16 mouse cellular contexts compared by ENCODE assay signal in the genomic region with DNA sequence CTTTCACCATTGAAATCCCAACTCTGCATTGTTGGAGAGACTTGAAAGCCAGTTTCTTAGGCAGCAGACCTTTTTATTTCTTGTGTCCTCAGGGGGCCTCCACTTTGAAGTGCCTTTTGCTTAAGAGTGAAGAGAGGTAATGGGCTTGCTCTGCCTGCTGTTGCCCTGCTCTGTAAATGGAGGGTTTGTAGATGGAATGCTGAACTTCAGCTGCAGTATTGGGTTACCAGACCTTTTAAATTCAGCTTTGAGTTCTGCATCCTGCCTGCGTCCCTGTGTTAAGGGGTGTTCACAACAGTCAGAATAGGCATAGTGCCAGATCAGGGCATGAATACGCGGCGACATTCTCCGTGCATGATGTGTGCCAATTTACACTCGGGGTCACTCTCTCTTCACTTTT.
DNase-seq lines count a peak whose midpoint lies in the region; ATAC-seq and TF ChIP-seq lines count a peak whose summit lies in the region.
"Had no signal": no experiment of that assay in that cellular context is flagged by ENCODE, and none has a peak within 500 bp of the region (broad histone marks: within the 10 kb centered on the region; RNA-seq: fewer than 3 reads in every experiment).

No protein-coding gene starts in this region.

- intact Hi-C loops in gastrocnemius, adult 2 months (cut with DNase I) = no loop called here

- H3K4me1 ChIP-seq in intestine, embryonic 14.5 days (replicated peaks; ENCODE audit: control insufficient read depth, insufficient read depth, low read length) = no peaks in the 10 kb centered on the region
- H3K4me1 ChIP-seq in intestine, embryonic 16.5 days (ENCODE audit: control insufficient read depth, insufficient read depth, low read length) = no peaks in the 10 kb centered on the region
- H3K4me1 ChIP-seq in embryonic facial prominence, embryonic 13.5 days = peaks cover 16% of the 10 kb centered on the region
- H3K4me1 ChIP-seq in forebrain, postnatal 0 days (ENCODE audit: insufficient read depth) = no peaks in the 10 kb centered on the region
- H3K4me1 ChIP-seq: heart, embryonic 15.5 days; kidney, embryonic 15.5 days had no signal

- no peaks in the 10 kb centered on the region for H3K36me3 ChIP-seq in intestine, embryonic 14.5 days (ENCODE audit: control insufficient read depth, insufficient read depth, low read length)
- no peaks in the 10 kb centered on the region for H3K36me3 ChIP-seq in intestine, embryonic 16.5 days (ENCODE audit: control insufficient read depth, insufficient read depth, low read length)
- no peaks in the 10 kb centered on the region for H3K36me3 ChIP-seq in embryonic facial prominence, embryonic 13.5 days
- H3K36me3 ChIP-seq in forebrain, postnatal 0 days (ENCODE audit: insufficient read depth) = no peaks in the 10 kb centered on the region
- H3K36me3 ChIP-seq: G1E; heart, embryonic 15.5 days; kidney, embryonic 15.5 days had no signal

- no peaks in the 10 kb centered on the region for H3K27me3 ChIP-seq in intestine, embryonic 14.5 days (replicated peaks; ENCODE audit: control insufficient read depth, insufficient read depth, low read length)
- H3K27me3 ChIP-seq in intestine, embryonic 16.5 days (replicated peaks; ENCODE audit: control insufficient read depth, insufficient read depth, low read length) = no peaks in the 10 kb centered on the region
- no peaks in the 10 kb centered on the region for H3K27me3 ChIP-seq in embryonic facial prominence, embryonic 13.5 days
- H3K27me3 ChIP-seq in forebrain, postnatal 0 days (ENCODE audit: insufficient read depth, low read length) = no peaks in the 10 kb centered on the region
- H3K27me3 ChIP-seq: heart, embryonic 15.5 days; kidney, embryonic 15.5 days had no signal

- TF ChIP-seq CTCF in forebrain, postnatal 0 days (IDR thresholded peaks at IDR 0.05; ENCODE audit: low read depth) = no peak
- no peak for TF ChIP-seq CTCF in gastrocnemius, adult 2 months (IDR thresholded peaks at IDR 0.05)

- H3K4me2 ChIP-seq in intestine, embryonic 14.5 days (ENCODE audit: low read length) = no peak overlapping the region
- no peak overlapping the region for H3K4me2 ChIP-seq in intestine, embryonic 16.5 days (ENCODE audit: low read depth, low read length)
- H3K4me2 ChIP-seq in embryonic facial prominence, embryonic 13.5 days = peak overlapping the region; percentile 33
- H3K4me2 ChIP-seq in forebrain, postnatal 0 days (ENCODE audit: low read depth) = no peak overlapping the region
- H3K4me2 ChIP-seq: heart, embryonic 15.5 days; kidney, embryonic 15.5 days had no signal

- no peaks in the 10 kb centered on the region for H3K9me3 ChIP-seq in intestine, embryonic 14.5 days (ENCODE audit: control insufficient read depth, low read length)
- no peaks in the 10 kb centered on the region for H3K9me3 ChIP-seq in intestine, embryonic 16.5 days (ENCODE audit: control insufficient read depth, low read length)
- no peaks in the 10 kb centered on the region for H3K9me3 ChIP-seq in embryonic facial prominence, embryonic 13.5 days
- H3K9me3 ChIP-seq in forebrain, postnatal 0 days (ENCODE audit: low read length) = no peaks in the 10 kb centered on the region
- H3K9me3 ChIP-seq: heart, embryonic 15.5 days; kidney, embryonic 15.5 days had no signal

- H3K27ac ChIP-seq in intestine, embryonic 14.5 days (ENCODE audit: low read depth) = no peak overlapping the region
- no peak overlapping the region for H3K27ac ChIP-seq in intestine, embryonic 16.5 days (ENCODE audit: low read length)
- no peak overlapping the region for H3K27ac ChIP-seq in embryonic facial prominence, embryonic 13.5 days
- no peak overlapping the region for H3K27ac ChIP-seq in forebrain, postnatal 0 days (ENCODE audit: low read depth, low read length)
- no peak overlapping the region for H3K27ac ChIP-seq in gastrocnemius, adult 2 months
- H3K27ac ChIP-seq: heart, embryonic 15.5 days; kidney, embryonic 15.5 days had no signal

- WGBS in intestine, embryonic 14.5 days = 81% methylated on average over 6 of the region's 6 CpGs
- WGBS in intestine, embryonic 16.5 days = 77% methylated on average over 6 of the region's 6 CpGs
- WGBS in embryonic facial prominence, embryonic 13.5 days = 42% methylated on average over 6 of the region's 6 CpGs
- WGBS in forebrain, postnatal 0 days = 12% methylated on average over 6 of the region's 6 CpGs

- H3K4me3 ChIP-seq in intestine, embryonic 14.5 days (ENCODE audit: low read depth, low read length) = no peak overlapping the region
- H3K4me3 ChIP-seq in intestine, embryonic 16.5 days (ENCODE audit: low read length) = no peak overlapping the region
- H3K4me3 ChIP-seq in embryonic facial prominence, embryonic 13.5 days = no peak overlapping the region
- no peak overlapping the region for H3K4me3 ChIP-seq in forebrain, postnatal 0 days (ENCODE audit: low read depth, low read length)
- H3K4me3 ChIP-seq in gastrocnemius, adult 2 months = no peak overlapping the region
- H3K4me3 ChIP-seq: heart, embryonic 15.5 days; kidney, embryonic 15.5 days had no signal

- peak; percentile 32 for DNase-seq in intestine, embryonic 14.5 days (ENCODE audit: low spot score)
- peak; percentile 35 for DNase-seq in brain, adult 2 months (ENCODE audit: low read depth, low spot score)
- peak; percentile 11 for DNase-seq in forebrain, postnatal 0 days
- no peak for DNase-seq in gastrocnemius, adult 2 months
- DNase-seq in gastrocnemius, postnatal 25 days = no peak
- DNase-seq in cerebellum, adult 8-10 months = no peak
- DNase-seq: adrenal gland, postnatal 14 days; gastrocnemius, postnatal 36 days; layer of hippocampus, adult 9-11 months; lung, postnatal 4 days; thymus, adult 18-20 months had no signal

- H3K9ac ChIP-seq in intestine, embryonic 14.5 days (ENCODE audit: low read length) = no peak overlapping the region
- no peak overlapping the region for H3K9ac ChIP-seq in intestine, embryonic 16.5 days (ENCODE audit: low read depth, low read length)
- H3K9ac ChIP-seq in embryonic facial prominence, embryonic 13.5 days = no peak overlapping the region
- no peak overlapping the region for H3K9ac ChIP-seq in forebrain, postnatal 0 days
- H3K9ac ChIP-seq: heart, embryonic 15.5 days; kidney, embryonic 15.5 days had no signal

- ATAC-seq in intestine, embryonic 14.5 days (replicated peaks; ENCODE audit: low FRiP score, low TSS enrichment, low read depth) = no peak
- ATAC-seq in intestine, embryonic 16.5 days = no peak
- ATAC-seq in embryonic facial prominence, embryonic 13.5 days (ENCODE audit: insufficient number of reproducible peaks, insufficient read depth, low FRiP score, low TSS enrichment, low read depth) = no peak
- peak; percentile 50 for ATAC-seq in forebrain, postnatal 0 days

Comparison
In these comparisons a context has a peak if more than half of its experiments do, and no peak if none do; other contexts are left out.
1. DNase-seq: peak in intestine, embryonic 14.5 days (single experiment), brain, adult 2 months (single experiment) and forebrain, postnatal 0 days (single experiment); none in gastrocnemius, adult 2 months (single experiment), gastrocnemius, postnatal 25 days (single experiment) and cerebellum, adult 8-10 months (single experiment).